Comparison of ENCODE assay signal across 8 mouse cellular contexts in genomic region chr4:74222360-74222759, GRCm38 (mm10). TPM values are rescaled to one million over a fixed set of nuclear protein-coding genes. Genes with fewer than 3 reads are reported as not detected.
A peak's percentile ranks its signal among the peaks of the same experiment; 100 is the strongest.
DNase-seq lines count a peak whose midpoint lies in the region; ATAC-seq and TF ChIP-seq lines count a peak whose summit lies in the region.

No protein-coding gene starts in this region.

- no peak overlapping the region for H3K4me3 ChIP-seq in forebrain, embryonic 14.5 days (ENCODE audit: low read depth, low read length)
- H3K4me3 ChIP-seq in forebrain, embryonic 15.5 days = no peak overlapping the region
- no peak overlapping the region for H3K4me3 ChIP-seq in lung, embryonic 14.5 days (ENCODE audit: low read depth, low read length)

- no peak overlapping the region for H3K27ac ChIP-seq in forebrain, embryonic 14.5 days (ENCODE audit: low read depth, low read length)
- no peak overlapping the region for H3K27ac ChIP-seq in forebrain, embryonic 15.5 days (replicated peaks)
- H3K27ac ChIP-seq in lung, embryonic 14.5 days (ENCODE audit: low read depth) = no peak overlapping the region

- 32% methylated on average over 3 of the region's 3 CpGs for WGBS in forebrain, embryonic 14.5 days
- WGBS in forebrain, embryonic 15.5 days = 39% methylated on average over 3 of the region's 3 CpGs
- WGBS in lung, embryonic 14.5 days = 28% methylated on average over 3 of the region's 3 CpGs

- no peak overlapping the region for H3K4me2 ChIP-seq in forebrain, embryonic 14.5 days (ENCODE audit: low read length)
- no peak overlapping the region for H3K4me2 ChIP-seq in forebrain, embryonic 15.5 days (replicated peaks)
- H3K4me2 ChIP-seq in lung, embryonic 14.5 days = no peak overlapping the region

- no peak for ATAC-seq in forebrain, embryonic 14.5 days
- ATAC-seq in forebrain, embryonic 15.5 days (replicated peaks) = no peak
- no peak for ATAC-seq in lung, embryonic 14.5 days (ENCODE audit: insufficient read depth)
- ATAC-seq in neutrophil, adult 5-6 weeks (ENCODE audit: extremely low read depth, insufficient number of reproducible peaks, low FRiP score, poor library complexity, severe bottlenecking) = peak; percentile 23; the same call in 1 of the 2 replicates

- H3K9me3 ChIP-seq in forebrain, embryonic 14.5 days (replicated peaks; ENCODE audit: control insufficient read depth, low read length) = no peaks in the 10 kb centered on the region
- H3K9me3 ChIP-seq in forebrain, embryonic 15.5 days = no peaks in the 10 kb centered on the region
- H3K9me3 ChIP-seq in lung, embryonic 14.5 days (ENCODE audit: low read depth, low read length) = no peaks in the 10 kb centered on the region

- DNase-seq in forebrain, embryonic 14.5 days (ENCODE audit: low spot score) = peak; percentile 49
- peak; percentile 67 for DNase-seq in lung, embryonic 14.5 days
- no peak for DNase-seq in lung, postnatal 4 days
- DNase-seq in c-Kit-positive CD71-positive TER-119-negative erythroid progenitor cells, embryonic 14.5 days (ENCODE audit: low read depth) = peak; percentile 8
- no peak for DNase-seq in layer of hippocampus, postnatal 10 days (ENCODE audit: low spot score in 2 of 2)
- DNase-seq in gastrocnemius, adult 18-20 months (ENCODE audit: low spot score) = no peak

- TF ChIP-seq CTCF in lung, embryonic 14.5 days (IDR thresholded peaks at IDR 0.05; ENCODE audit: low read depth) = peak; percentile 62

- H3K9ac ChIP-seq in forebrain, embryonic 14.5 days (ENCODE audit: low read length) = no peak overlapping the region
- no peak overlapping the region for H3K9ac ChIP-seq in forebrain, embryonic 15.5 days (replicated peaks)
- H3K9ac ChIP-seq in lung, embryonic 14.5 days = no peak overlapping the region

- no peaks in the 10 kb centered on the region for H3K36me3 ChIP-seq in forebrain, embryonic 14.5 days (ENCODE audit: control insufficient read depth, insufficient read depth, low read length)
- no peaks in the 10 kb centered on the region for H3K36me3 ChIP-seq in forebrain, embryonic 15.5 days
- H3K36me3 ChIP-seq in lung, embryonic 14.5 days (ENCODE audit: insufficient read depth) = no peaks in the 10 kb centered on the region

- H3K4me1 ChIP-seq in forebrain, embryonic 14.5 days (ENCODE audit: control insufficient read depth, insufficient read depth, low read length) = no peaks in the 10 kb centered on the region
- H3K4me1 ChIP-seq in forebrain, embryonic 15.5 days = no peaks in the 10 kb centered on the region
- no peaks in the 10 kb centered on the region for H3K4me1 ChIP-seq in lung, embryonic 14.5 days (ENCODE audit: insufficient read depth)

- H3K27me3 ChIP-seq in forebrain, embryonic 14.5 days (replicated peaks; ENCODE audit: control insufficient read depth, insufficient read depth, low read length) = no peaks in the 10 kb centered on the region
- H3K27me3 ChIP-seq in forebrain, embryonic 15.5 days = no peaks in the 10 kb centered on the region
- no peaks in the 10 kb centered on the region for H3K27me3 ChIP-seq in lung, embryonic 14.5 days (ENCODE audit: insufficient read depth, low read length)

RNA-seq across cellular contexts. Expression of gene Kdm4c, which starts 19.9 kb away (rescaled TPM):
- 14.7 and 19.9 TPM in 2 replicates for polyA plus RNA-seq in forebrain, embryonic 14.5 days (2014; fragmentation: Nextera tagmentation; extraction: Ambion mirVana)
- 18.3 and 18.5 TPM in 2 replicates for polyA plus RNA-seq in forebrain, embryonic 15.5 days (2015; fragmentation: Nextera tagmentation; extraction: Ambion mirVana)
- 12.1 and 13.2 TPM in 2 replicates for polyA plus RNA-seq in lung, embryonic 14.5 days (2014; fragmentation: Nextera tagmentation; extraction: Ambion mirVana)
- 58.2 and 64.8 TPM in 2 replicates for total RNA-seq in neutrophil, adult 5-6 weeks (2017)
- 10 to 100 TPM; 24.6 to 25.1 TPM for total RNA-seq in layer of hippocampus, postnatal 10 days (2021)
- total RNA-seq in gastrocnemius, adult 18-20 months (2021) = 1 to 10 TPM; 7.6 to 8.3 TPM

Comparison
In these comparisons a context has a peak if more than half of its experiments do, and no peak if none do; other contexts are left out.
1. DNase-seq: peak in forebrain, embryonic 14.5 days (single experiment), lung, embryonic 14.5 days (single experiment) and c-Kit-positive CD71-positive TER-119-negative erythroid progenitor cells, embryonic 14.5 days (single experiment); none in lung, postnatal 4 days (0 of 2), layer of hippocampus, postnatal 10 days (0 of 2) and gastrocnemius, adult 18-20 months (single experiment).